Mouse (Mus musculus) thymus, postnatal 25 days (tissue): ENCODE data around the gene Ankfn1.

Experiments
- DNase-seq: peaks from one replicate; pipeline ENCODE4 v3.0.0; 2022

Ankfn1 gene

GRCm38 (mm10) chr11:89777431-89777830 is at the start of gene Ankfn1:
TSS of gene Ankfn1 (minus strand) at chr11:89777653.
- no peak for DNase-seq

DNA sequence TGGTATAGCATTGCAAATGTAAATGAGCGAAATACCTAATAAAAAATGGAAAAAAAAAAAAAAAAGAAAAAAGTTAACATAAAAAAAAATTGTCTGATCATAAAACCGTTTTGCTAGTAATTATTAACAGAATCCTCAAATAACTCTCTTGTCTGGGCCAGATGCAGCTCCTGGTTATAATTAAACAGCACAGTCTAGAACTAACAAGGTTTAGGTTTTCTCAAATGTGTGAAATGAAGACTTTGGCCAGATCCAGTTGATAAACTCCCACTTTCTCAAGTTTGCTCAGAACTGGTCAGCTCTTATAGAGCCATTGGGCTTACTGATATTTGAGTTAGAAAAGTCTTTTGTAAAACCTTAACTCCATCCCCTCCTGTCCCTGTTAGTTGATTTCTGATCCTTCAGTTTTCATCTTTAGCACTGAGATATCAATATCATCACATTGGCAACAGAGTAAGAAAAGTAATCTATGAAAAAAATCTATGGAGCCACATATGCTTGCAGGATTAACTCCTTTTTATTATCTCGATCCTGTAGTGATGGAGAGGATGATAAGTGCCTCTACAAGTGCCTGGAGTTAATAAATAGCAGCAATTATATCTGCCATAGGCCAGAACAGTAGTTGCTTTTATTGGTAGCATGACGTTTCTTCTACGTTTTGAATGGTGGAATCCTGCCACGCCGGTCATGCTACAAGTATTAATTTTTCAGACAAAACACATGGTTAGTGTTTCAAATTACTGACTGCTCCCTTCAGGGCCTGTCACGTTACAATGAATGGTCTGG is 46.4 kb upstream of the Ankfn1 start:
- no peak for DNase-seq

GRCm38 (mm10) chr11:89818594-89818993 is 41.1 kb upstream of the Ankfn1 start:
- DNase-seq = no peak

DNA sequence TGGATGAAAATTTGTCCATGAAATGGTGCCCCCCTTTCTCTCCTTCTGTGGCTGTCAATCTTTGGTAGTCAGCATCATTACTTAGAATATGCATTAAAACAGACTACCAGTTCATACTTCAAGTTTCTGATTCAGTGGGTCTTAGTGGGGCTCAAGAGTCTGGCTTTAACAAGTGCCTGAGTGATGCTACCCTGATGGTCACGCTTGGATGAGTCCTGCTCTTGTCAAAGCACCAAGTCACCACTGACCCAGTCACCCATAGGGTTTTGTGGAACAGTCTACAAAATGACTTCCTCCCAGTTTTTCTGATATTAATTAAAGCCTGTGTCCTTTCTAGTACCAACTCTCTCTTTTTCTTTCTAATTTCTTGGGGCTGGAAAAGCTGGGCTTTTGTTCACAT is 34.0 kb upstream of the Ankfn1 start:
- DNase-seq = no peak

- DNase-seq = no peak
These were observed 30.5 kb upstream of the Ankfn1 start for GRCm38 (mm10) chr11:89807998-89808397.

- DNase-seq = no peak
These were observed 27.4 kb upstream of the Ankfn1 start for GRCm38 (mm10) chr11:89804822-89805221.

DNA sequence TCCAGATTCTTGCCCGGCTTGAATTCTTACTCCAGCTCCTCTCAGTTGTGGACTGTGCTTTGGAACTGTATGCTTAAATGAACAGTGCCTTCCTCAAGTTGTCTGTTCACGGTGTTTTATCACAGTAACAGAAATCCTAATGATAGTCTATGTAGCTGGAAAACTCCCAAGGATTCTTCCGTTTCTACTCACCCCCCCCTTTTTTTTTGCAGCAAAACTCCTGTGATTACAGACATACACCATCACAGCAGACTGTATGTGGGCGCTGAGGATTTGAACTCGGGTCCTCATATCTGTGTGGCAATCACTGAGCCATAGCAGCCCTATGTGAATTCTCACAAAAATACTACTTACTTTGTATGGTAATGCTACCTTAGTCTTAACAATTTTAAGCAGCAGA is 26.5 kb upstream of the Ankfn1 start:
- no peak for DNase-seq

DNA sequence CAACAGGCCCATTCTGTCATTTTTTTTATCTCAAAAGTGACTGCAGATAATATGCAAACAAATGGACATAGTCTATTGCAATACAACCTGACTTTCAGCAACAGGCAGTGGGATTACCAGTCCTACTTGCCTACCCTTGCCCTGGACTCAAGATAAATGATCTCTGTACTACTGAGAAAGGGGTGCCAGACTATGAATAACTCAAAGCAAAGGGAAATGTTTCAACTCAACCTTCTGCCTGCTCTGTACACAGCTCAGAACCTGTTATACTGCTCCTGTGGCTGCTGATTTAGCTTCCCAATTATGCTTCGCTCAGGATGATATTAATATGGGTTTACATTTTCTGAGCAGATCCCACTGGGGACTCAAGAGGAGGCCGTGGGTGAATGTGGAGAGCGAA is 15.3 kb upstream of the Ankfn1 start:
- DNase-seq = no peak

DNA sequence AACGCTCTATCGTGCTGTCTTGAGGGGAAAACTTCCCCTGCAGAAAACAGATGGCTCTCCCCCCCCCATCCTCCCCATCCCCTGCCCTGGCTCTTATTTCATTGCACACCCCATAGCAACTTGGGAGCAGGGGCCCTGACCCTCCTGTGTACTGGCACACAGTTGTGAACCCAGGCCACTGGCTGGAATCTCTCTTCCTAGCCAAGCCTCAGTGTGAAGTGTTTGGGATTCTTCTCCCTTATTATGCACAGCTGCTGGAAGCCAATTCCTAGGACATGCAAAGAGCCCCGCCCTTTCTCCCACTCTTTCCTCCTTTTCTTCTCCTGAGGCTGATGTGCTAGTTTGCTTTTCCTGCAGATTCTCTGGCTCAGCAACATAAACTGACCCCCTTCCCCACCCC is 1.4 kb downstream of the Ankfn1 start:
- no peak for DNase-seq

DNA sequence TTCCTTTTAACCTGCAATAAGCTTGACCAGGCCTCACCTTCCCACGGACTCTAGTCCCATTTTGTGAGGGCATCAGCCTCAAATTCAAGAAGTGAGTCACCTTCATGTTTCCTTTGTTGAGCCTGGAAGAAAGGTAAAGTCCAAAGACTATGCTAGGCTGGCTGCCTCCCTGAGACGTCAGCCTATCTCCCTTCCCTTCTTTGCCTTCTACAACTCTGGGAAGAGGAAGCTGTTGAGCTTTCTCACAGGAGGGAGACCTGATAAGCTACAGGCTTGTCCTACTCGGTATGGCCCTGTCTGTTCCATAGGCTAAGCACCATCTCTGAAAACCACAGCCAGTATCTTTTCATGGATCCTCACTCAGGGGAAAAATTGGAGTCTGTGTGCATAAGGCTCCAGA is 2.5 kb downstream of the Ankfn1 start:
- no peak for DNase-seq

DNA sequence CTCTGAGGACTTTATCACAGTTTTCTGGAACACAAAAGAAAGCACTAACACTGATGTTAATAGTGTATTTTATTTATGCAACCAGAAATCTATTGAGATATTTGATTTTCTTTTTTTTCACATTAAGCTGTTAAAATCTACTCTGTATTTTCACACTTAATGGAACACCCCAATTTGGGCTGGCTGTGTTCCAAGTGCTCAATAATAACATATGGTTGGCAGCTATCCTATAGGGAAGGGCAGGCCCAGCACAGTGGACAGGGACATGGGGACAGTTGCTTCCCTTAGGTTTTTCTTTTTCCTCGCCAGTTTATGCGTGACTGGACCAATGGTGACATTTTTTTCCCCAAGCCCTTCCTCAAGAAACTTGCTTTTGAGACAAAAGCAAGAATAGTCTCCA is 4.5 kb downstream of the Ankfn1 start:
- DNase-seq = no peak

DNA sequence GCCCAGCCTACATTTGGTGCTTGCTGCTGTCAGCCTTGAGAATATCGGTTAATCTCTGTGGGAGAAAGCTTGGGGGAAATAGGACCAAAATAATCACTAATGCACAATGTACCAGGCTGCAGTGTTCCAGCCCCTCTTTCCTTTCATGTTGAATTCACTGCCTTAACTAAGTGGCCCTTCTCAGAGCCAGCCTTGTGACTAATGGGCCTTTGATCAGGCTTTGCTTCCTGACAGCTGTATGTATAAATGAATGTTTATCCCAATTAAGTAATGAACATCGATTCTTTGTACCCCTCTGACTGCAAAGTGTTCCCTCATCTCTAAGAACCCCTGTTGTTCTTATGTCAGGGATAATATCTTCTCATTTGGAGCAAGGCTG is 11.7 kb downstream of the Ankfn1 start:
- no peak for DNase-seq

DNA sequence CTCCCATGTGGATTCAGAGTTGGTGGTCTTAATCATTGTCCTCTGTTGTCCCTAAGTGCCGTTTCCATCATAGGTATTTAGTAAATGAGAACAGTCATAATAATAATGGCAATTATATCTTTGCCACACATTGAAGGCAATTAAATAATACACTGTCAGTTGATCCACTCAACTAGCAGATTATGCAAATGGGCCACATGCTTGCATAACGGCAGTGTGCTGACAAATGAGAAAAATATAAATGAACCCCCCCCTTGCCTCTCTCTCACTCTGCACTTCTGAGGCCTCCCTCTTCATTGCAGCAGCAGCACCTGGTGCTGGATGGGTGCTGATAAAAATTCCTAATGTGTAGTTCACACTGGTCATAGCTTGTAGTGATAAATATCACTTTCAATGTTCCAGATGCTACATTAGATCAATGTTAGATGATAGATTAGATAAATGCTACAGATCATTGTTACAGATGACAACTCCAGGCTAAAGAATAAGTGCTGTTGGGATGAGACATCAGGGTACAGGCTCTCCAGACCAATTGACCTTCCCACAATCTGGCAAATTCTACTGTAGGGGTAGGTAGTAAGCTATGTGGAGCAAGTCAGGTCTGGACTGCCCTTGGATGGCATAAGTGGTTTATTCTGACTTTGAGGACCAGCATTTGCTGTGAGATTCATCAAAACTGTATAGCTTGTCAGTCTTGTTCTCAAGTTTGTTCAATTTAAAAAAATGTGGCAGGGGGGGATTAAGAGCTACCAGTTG is 12.3 kb downstream of the Ankfn1 start:
- DNase-seq = no peak

- DNase-seq = no peak
These were observed 43.3 kb downstream of the Ankfn1 start for GRCm38 (mm10) chr11:89733973-89734693.

DNA sequence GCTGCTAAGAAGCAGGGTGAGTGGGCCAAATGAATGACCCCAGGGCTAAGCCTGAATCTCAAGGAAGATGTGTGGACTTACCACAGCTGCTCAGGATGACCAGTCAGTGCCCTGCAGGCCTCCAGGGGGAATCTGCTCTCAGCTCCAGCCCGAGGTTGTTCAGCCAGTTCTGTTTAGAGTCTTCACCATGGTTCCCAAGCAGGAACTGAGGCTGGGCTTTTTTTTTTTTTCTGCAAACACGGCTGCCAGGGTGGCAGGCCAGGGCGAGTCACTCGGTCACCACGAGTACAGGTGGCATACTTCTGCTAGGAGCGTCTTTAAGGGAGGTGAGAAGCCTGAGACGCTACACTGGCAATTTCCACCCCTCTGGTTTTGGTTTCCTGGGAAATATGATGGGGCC is 43.9 kb downstream of the Ankfn1 start:
- no peak for DNase-seq

DNA sequence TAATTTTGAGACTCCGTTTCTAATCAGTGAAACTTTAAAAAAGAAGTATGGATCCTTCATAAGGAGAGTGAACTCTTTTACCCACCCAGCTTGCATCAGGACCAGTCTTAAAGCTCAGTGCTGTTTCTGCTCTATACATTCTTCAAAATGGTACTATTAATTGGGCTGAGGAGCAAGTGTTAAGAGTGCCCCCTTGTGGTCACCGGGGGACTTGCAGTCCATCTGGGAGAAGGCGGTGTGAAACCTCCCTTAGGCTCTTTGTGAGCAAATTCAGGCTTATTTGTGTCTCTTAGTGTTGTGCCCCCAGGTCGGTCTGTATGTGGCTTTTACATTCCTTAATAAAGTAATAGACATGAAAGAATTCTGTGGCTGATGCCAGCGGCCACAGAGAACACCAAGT is 56.6 kb downstream of the Ankfn1 start:
- peak; percentile 37 for DNase-seq

DNA sequence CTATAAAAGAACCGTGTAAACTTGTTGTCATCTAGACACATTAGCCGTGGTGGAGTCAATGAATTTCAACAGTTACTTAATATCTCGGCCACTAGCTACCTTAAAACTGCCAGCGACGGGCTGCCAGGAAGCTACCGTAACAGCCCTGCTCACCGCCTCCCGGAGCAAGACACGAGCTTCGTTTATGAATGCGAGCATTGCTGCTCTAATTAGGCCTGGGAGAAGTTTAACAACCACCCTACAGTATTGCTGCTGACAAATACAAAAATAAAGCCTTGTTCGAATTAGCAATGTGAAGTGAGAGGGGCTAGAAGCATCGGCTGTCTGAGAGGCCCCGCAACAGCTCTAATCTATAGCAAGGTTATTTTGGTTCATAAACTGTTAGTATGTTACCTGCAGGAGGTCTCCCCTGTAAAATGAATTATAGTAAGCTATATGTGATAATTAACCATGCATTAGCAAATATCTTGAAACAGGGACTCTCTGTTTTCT is 58.9 kb downstream of the Ankfn1 start:
- DNase-seq = no peak

DNA sequence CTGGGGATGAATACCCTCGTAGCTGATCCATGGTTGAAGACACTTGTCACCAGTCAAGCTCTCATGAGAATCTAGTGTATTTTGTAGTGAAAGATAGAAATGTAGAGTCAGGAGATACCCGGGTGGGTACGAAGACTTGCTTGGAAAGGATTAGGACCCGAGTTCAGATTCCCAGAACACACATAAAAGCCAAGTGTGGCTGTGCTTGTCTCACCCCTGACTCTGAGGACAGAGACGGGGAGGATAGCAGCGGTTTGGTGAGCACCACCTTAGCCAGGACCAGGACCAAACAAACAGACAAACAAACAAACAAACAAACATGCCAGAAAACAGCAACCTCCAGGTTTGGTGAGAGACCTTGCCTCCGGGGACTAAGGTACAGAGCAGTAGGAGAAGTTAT is 61.1 kb downstream of the Ankfn1 start:
- DNase-seq = no peak

- DNase-seq = no peak
These were observed 68.9 kb downstream of the Ankfn1 start for GRCm38 (mm10) chr11:89708526-89708925.

GRCm38 (mm10) chr11:89696431-89697403 is 80.7 kb downstream of the Ankfn1 start:
- no peak for DNase-seq

DNA sequence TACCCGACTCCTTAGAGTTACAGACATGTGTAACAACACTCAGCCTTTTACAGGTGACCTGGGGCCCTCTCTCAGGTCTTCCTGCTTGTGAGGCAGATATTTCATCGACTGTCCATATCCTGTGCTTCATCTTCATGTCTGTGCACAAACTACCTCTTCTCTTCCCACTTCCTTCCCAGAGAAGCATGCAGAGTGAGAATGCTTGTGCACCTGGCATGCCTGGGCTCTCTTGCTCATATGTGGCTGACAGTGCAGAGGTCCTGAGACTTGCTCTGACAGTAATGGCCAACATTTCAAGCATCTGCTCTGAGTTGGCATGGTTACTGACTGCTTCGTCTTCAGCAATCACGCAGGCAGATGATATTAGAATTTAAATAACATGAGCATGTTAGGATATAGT is 83.8 kb downstream of the Ankfn1 start:
- no peak for DNase-seq

DNA sequence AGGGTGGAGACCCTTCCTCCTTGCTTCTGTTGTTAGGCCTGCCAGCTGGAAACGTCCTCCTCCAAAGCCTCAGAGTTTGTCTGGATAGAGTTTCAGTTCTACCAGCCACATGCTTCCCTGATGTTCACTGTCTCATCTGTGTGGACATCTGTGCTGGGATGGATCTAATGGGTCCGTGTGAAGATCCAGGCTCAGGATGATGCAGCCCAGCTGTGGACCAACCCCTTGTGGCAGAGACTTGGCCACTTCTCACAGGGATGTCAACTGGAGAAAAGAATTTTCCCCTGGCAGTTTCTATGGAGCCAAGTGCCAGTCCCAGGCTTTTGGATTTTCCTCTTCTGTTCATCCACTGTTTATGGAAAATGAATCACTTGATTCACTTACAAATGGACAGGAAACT is 100.5 kb downstream of the Ankfn1 start:
- no peak for DNase-seq
